Mouse (Mus musculus) layer of hippocampus, adult 2 months (tissue): Measurements from ENCODE around the gene Iscu. TPM values are rescaled to one million over a fixed set of nuclear protein-coding genes. Genes with fewer than 3 reads are reported as not detected.

Source experiments
- DNase-seq, 2 experiments: peaks; one replicate each; pipeline ENCODE4 v3.0.0; 2022; ENCODE audit warnings: low spot score in 2 of 2
- H3K27ac ChIP-seq: fragments of 200-600 bp; 2 replicates; pipeline ENCODE4 v1.8.1; 2022
- H3K4me3 ChIP-seq: fragments of 200-600 bp; 2 replicates; pipeline ENCODE4 v1.8.1; 2022; ENCODE audit warnings: mild to moderate bottlenecking
- CTCF ChIP-seq: fragments of 200-600 bp; conservative IDR thresholded peaks from 2 replicates; pipeline ENCODE4 v1.8.1; 2022; ENCODE audit warnings: antibody characterized with exemption, mild to moderate bottlenecking, moderate library complexity
- total RNA-seq, 2 experiments: library from RNA; stranded (reverse); gene quantifications; 2 replicates each; pipeline ENCODE4 v1.2.3; 2021

Iscu gene
- total RNA-seq, 2 experiments from 2014 or later = 111 to 122 TPM

DNA sequence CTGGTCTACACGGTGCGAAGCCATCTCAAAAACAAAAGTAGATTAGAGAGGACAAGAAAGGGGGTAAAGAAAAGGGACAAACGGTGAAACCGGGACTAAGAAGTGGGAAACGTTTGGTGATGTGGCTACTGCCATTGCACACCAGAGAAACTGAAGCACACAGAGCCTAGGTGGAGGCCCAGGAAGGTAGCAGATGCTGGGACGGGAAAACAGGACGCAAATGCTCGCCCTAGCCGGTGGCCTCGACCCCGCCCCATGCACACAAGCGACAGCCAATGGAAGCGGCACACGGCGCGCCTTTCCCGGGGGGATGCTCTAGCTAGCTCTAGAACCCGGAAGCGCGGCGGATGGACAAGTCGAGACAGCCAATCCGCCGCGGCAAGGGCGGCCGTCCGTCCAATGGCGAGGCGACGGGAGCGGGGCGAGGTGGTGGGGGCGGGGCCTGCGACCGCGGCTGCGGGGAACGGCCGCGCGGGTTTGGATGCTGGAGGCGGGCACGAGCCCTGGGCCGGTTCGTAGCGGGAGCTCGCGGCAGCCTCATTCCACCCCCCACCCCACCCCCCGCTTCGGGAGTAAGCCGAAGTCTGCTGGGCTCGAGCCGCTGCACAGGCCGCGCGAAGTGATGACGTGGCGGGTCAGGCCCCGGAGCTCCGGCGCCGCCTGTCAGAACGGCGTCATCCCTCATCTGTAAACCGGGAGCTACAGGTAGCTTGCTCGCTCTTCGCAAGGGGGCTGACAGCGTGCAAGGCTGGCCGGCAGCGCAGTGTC is 37.0 kb upstream of the Iscu start, which contains the start of gene Ficd:
Gene Ficd (plus strand): TSS at position 459 of the 768 bp plus-strand sequence.
- peak within 1 kb of the TSS; percentile 94 for H3K27ac ChIP-seq
- DNase-seq = peak; percentile 90
- H3K4me3 ChIP-seq = peak within 1 kb of the TSS; percentile 83
- TF ChIP-seq CTCF = no peak

DNA sequence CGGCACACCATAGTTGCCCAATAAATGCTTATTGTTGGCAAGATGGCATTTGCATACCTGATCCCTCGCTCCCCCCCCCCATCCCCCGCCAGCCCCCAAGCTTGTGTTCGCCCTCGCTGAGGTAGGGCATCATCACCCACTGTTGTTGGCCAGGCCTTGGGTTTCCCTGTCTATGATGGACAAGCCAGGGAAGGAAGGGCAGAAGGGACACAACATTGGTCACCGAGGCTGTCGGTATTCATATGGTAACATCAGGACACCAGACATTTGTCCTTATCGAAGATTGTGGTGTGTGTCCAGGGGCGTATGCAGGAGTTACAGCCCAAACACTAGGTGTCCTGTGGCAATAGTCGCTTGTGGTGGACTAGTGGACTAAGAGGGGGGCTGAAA is 36.4 kb upstream of the Iscu start:
- Histone ChIP-seq H3K4me3 (peak overlapping the region; percentile 83), H3K27ac (peak overlapping the region; percentile 94)
- DNase-seq = no peak
- no peak for TF ChIP-seq CTCF

DNA sequence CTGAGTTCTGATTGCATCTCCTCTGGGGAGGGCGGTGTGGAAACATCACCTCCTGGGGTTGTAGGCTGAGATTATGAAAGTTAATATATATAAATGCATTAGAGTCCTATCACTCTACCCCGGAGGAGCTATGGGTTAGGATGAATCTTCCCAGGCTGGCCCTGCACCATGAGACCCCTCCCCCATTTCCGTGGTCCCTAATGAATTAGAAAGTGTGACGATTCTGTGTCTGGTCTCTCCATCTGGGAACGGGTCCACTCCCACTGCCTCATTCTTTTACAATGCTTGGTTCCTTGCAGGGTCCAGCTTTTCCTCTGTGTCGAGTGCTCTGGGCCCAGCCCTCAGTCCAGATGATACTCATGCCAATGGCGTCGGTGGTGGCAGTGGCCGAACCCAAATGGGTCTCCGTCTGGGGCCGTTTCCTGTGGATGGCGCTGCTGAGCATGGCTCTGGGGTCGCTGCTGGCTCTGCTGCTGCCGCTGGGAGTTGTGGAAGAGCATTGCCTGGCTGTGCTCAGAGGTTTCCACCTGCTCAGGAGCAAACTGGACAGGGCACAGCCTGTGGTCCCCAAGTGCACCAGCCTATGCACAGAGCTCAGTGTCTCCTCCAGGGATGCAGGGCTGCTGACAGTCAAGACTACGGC is 35.9 kb upstream of the Iscu start:
- peak overlapping the region; percentile 94 for H3K27ac ChIP-seq
- DNase-seq = no peak
- peak; percentile 38 for TF ChIP-seq CTCF
- H3K4me3 ChIP-seq = peak overlapping the region; percentile 83

DNA sequence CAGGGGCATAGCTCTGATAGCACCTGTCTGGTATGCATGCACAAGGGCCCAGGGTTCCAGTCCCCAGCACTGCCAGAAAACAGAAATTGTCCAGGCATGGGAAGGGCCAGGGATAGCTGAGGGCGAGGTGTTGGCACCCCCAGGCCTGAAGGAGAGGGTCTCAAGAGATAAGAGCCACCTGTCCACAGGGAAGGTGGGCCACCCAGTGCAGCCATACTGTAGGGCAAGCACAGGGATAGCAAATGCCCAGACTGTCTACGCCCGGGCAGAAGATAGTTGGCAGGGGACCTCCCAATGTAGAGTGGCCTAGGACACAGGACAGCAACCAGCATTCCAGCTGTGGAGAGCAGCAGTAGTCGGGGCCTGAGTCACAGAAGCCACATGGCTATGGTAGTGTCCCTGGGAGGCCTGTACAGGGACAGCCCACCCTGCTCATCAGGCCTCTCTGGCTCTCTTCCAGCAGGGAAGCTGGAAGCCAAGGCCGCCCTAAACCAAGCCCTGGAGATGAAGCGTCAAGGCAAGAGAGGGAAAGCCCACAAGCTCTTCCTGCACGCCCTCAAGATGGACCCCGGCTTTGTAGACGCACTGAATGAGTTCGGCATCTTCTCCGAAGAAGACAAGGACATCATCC is 34.8 kb upstream of the Iscu start:
- DNase-seq = no peak
- Histone ChIP-seq H3K4me3 (no peak overlapping the region), H3K27ac (no peak overlapping the region)
- no peak for TF ChIP-seq CTCF

DNA sequence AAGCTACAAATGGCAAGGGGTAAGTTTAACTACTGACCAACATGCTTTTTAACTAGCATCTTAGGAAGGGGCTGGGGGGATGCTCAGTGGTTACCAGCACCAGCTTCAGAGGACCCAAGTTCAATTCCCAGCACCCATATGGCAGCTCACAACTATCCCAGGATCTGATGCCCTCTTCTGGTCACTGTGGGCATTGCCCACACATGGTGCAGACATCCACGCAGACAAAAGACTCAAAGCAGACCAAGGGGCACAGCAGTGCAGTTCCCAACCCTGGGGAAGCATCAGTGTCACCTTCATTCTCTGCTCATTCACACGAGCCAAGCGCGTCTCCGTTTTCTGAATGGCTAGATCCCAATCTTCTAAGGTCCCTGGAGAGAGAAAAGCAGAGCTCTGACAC is 24.9 kb upstream of the Iscu start:
- Histone ChIP-seq H3K27ac (no peak overlapping the region), H3K4me3 (no peak overlapping the region)
- no peak for DNase-seq
- peak; percentile 58 for TF ChIP-seq CTCF

DNA sequence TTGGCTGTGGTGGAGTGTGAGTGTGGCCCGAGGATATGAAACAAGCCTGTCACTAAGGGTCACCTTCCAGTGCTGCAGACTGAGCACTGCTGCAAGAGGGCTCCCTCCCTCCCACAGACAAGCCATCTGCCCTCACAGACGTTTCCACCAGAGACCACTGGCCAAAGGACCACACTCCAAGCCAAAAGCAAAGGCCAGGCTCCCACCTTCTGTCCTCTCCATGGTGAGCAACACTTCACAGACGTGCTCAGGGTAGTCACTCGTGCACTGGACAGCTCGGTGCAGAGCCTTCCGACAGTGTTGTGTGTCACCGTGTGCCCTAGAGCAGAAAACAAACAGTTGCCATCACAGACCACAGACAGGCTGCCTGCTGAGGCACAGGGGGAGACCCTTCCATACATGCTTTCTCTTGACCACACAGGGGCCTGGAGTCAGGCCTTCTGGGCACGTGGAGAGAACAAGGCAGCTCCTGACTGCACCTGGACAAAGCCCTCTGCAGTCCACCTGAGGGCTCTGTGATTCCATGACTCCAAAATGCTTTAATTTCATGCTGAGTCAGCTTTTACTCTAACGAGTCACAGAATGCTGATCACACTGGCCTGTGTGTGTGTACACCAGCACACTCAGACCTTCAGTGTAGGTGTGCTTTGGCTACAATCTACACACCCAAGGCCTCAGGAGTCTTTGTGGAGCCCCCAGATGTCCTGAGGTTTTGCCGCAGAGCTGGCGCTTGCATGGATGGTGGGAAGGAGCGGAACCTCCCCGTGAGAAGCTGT is 23.8 kb upstream of the Iscu start:
- DNase-seq = no peak
- no peak for TF ChIP-seq CTCF
- H3K27ac ChIP-seq = no peak overlapping the region
- H3K4me3 ChIP-seq = no peak overlapping the region

DNA sequence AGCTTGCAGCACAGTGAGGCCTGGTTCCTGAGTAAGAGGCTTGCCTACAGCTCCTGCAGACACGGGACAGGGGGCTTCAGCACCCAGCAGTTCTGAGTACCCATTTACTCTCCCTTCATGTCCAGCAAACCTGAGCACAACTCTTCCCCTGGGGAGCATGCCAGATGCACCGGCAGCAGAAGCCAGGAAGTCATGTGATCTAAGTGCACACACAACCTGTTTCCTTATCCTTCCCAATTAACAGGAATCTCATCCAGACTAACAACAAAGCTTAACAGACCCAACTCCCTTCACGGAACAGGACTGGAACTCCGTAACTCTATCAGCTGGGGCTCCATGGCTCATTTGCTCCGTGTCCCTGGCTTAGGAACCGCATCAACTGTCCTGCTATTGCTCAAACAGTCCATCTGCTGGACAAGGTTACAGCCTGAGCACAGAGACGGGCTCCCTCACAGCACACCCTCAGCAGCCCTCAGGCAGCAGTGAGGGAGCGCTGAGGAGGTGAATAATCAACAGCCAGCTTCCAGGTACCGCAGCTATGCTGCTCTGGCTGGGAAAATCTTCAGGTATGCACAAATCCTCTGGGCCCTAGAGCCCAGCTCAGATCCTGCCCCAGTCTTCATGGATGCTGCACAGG is 20.9 kb upstream of the Iscu start:
- TF ChIP-seq CTCF = no peak
- no peak overlapping the region for H3K4me3 ChIP-seq
- DNase-seq = no peak
- no peak overlapping the region for H3K27ac ChIP-seq

DNA sequence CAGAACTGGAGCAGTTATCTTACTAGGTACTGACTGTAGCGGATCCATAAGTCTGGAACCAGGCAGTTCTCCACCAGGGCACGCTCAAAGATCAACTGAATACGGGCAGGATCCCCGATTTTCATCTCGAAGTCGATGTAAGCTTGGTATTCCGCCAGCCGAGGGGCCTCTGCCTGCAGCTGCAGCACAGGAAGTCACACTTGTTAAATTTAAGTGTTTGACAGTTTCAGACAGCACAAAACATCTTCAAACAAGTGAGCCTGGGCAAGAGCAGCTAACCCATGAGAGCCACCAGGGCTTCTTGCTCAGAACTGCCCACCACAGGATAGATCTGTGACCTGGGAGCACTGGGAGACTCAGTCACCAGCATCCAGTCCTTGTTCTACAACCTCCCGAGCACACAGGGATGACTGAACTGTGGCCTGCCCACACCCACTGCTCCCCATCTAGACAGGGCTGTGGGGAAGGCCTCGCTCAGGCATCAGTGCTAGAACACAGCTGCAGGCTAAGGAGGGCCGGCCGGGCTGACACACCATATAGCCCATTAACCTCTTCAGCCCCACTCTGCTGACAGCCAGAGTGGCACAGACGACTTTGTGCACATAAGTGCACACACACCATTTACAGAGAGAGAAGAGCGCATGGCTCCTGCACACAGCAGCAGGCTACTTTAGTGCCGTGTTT is 17.1 kb upstream of the Iscu start:
- no peak for TF ChIP-seq CTCF
- H3K4me3 ChIP-seq = no peak overlapping the region
- no peak overlapping the region for H3K27ac ChIP-seq
- DNase-seq = no peak

DNA sequence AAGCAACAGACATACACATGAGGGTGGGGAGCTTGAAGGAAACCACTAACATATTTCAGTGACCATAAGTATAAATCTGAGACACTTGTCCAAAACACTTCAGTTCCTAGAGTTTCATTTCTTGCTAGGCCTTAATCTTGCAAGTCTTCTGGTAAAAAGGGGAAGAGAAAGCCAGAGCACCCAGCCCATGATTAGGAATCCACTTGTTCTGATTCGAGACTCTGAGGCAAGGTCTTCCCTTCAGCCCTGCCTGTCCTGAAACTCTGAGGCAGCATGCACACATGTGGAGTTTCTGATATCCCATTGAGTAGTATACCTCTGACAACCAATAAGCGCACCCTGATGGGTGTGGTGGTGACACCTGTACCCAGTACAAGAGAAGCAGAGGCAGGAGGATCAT is 11.0 kb upstream of the Iscu start:
- DNase-seq = no peak
- TF ChIP-seq CTCF = no peak
- no peak overlapping the region for H3K4me3 ChIP-seq
- H3K27ac ChIP-seq = no peak overlapping the region

DNA sequence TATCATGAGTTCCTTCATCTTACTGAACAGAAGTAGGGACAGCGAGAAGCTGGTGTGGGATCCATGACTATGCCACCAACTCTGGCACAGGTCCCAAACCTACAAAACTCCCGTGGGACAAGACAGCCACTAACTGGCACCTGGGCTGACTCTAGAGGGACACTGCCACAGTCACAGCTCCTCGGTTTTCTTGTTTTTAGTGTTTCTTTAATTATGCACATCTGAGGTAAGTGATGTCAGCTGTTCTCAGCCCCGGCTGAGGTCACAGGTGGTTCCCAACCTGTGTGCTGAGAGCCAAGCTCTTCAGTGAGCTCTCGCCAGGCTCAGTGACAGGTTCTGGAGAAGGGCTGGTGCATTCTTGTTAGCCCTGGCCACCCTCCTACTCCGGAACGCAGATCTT is 8.1 kb upstream of the Iscu start:
- no peak for TF ChIP-seq CTCF
- no peak overlapping the region for H3K4me3 ChIP-seq
- DNase-seq = no peak
- no peak overlapping the region for H3K27ac ChIP-seq

DNA sequence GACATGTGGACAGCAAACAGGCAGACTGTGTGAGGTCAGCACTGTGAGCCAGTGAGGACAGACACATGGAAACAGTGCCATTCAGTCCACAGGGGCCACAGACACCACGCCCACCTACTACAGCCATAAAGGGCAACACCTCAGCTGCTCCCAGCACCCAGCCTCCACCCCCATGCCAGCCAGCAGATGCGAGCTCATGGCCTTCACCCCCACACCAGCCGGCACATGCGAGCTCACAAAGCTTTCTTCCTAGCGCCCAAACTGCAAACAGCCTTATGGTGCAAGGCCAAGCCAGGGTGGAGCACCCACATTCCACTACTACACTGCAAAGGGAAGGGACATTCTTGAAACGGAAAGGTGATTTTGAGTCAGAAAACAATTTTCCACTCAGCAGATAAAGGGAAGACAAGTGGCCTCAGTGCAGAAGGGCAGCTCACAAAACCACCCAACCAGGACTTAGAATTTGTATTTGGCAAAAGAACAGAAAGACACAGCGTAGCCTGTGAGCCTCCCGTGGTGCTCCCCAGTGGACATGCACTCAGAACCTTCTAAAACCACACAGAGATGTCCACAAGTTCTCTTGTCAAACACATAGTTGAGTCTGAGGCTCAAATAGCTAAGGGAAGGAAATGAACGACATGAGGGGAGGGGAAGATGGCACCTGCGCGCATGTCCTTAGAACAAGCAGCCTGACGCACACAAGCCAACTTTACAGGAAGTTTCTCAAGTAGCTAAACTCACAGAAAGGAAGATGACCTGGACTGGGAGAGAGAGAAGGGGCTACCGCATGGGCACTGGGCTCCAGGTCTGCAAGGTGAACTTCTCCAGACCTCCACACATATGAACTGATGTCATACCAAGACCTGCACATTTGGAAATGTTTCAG is 6.7 kb upstream of the Iscu start:
- peak in 1 of 2 experiments; percentile 41 for DNase-seq
- Histone ChIP-seq H3K27ac (peak overlapping the region; percentile 57; the same call in 1 of the 2 replicates), H3K4me3 (no peak overlapping the region)
- no peak for TF ChIP-seq CTCF
